Mouse (Mus musculus): ENCODE data around the gene Sorcs1.

DNA sequence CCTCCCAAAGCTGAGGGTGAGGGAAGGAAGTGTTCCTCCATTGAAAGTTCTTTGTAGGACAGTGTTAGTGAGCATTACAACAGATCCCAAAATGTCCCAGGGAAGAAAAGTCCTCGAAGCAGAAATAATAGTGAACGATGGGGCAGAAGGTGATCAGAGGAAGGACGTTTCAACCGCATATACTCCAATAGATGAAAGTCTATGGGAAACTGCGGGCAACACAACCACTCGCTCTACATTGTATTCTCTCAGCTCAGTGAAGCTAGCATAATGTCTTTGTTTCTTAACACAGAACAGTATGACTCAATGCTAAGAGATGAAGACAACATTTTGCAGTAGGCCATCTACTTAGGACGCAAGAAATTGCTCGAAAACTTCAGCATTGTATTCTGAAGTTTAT is 339.2 kb downstream of the Sorcs1 start:
- TF ChIP-seq CTCF (IDR thresholded peaks at IDR 0.05; ENCODE audit: low read depth) (no peak), EP300 (IDR thresholded peaks at IDR 0.05; ENCODE audit: low read depth) (no peak)
